Mouse (Mus musculus): Measurements from ENCODE around the gene Surf2. TPM values are rescaled to one million over a fixed set of nuclear protein-coding genes. Genes with fewer than 3 reads are reported as not detected.
A peak's percentile ranks its signal among the peaks of the same experiment; 100 is the strongest.

Surf2 gene
- polyA plus RNA-seq, 1 experiment from 2014 or later, result 48.1 TPM

DNA sequence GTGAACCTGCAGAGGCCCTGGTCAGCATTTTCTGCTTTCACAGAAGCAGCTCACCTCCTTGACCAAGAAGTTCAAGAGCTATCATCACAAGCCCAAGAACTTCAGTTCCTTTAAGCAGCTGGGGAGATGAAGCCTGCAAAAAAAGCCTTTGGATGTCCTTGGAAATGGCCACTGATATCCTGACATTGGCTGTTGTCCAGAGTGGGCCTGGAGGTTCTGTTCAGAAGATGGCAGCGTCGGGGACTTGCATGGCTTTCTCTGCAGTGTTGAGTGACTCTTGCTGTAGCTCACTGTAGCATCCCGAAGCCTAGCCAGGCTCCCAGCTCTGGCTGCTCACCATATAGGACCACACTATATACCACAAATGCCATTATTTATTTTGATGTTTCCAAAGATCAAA lies 3.5 kb downstream of the Surf2 start:
- Histone ChIP-seq H3K9ac (no peak overlapping the region), H3K9me3 (replicated peaks) (no peaks in the 10 kb centered on the region), H3K36me3 (peaks cover 78% of the 10 kb centered on the region), H3K4me2 (no peak overlapping the region), H3K27me3 (replicated peaks) (no peaks in the 10 kb centered on the region), H3K27ac (no peak overlapping the region), H3K4me1 (peaks cover 35% of the 10 kb centered on the region), H3K4me3 (no peak overlapping the region)
- 79% methylated on average over 3 of the region's 3 CpGs for WGBS (ENCODE audit: insufficient replicate concordance)
- no peak for ATAC-seq

DNA sequence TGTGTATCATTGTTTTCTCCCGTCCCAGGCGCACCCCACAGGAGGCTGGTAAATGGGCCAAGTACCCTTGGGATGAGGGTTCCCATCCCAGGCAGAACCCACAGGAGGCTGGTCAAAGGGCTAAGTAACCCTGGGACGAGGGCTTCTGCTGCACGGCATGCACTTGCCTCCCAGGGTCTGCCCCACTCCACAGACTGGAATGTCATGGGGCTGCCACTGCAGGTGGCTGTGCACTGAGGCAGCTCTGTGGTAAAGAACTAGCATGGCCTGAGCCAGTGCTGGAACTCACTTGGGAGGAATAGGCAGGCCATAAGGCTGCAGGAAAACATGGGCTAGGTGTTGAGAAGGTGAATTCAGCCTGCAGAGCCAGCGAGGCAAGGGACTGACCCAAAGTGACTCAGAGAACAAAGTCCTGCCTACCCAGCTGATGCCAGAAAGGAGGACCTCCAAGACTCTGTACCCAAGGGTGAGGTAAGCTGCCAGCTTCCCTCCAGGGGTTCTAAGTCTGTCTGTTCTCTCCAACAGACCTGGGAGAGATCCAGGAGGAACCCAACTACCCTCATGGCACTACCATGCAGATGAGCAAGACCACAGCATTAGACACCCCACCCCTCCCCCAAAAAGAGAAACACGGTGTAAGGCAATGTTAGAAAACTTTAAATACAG lies 4.2 kb downstream of the Surf2 start:
- Histone ChIP-seq H3K9ac (no peak overlapping the region), H3K4me1 (peaks cover 29% of the 10 kb centered on the region), H3K27me3 (replicated peaks) (no peaks in the 10 kb centered on the region), H3K4me3 (no peak overlapping the region), H3K36me3 (peaks cover 82% of the 10 kb centered on the region), H3K9me3 (replicated peaks) (no peaks in the 10 kb centered on the region), H3K27ac (no peak overlapping the region), H3K4me2 (no peak overlapping the region)
- 77% methylated on average over 6 of the region's 6 CpGs for WGBS (ENCODE audit: insufficient replicate concordance)
- no peak for ATAC-seq

DNA sequence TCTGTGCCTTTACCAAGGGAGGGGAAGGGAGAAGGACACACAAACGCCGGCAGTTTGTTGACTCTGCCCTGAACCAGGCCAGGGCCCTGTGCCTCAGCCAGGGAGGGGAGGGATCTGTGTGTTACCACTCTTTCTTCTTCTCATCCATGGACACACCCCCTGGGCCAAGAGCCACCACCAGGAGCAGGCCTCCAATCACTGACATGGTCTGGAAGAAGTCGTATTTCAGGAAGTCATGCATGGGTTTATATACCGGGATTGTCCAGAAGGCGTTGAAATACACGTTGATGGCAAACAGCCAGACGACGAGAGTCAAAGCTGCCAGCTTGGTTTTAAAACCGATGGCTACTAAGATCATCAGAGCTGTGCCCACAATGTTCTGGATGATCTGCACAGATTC lies 5.6 kb downstream of the Surf2 start:
- Histone ChIP-seq H3K36me3 (peaks cover 97% of the 10 kb centered on the region), H3K27me3 (replicated peaks) (no peaks in the 10 kb centered on the region), H3K4me1 (peaks cover 20% of the 10 kb centered on the region), H3K4me3 (no peak overlapping the region), H3K27ac (no peak overlapping the region), H3K9me3 (replicated peaks) (no peaks in the 10 kb centered on the region), H3K4me2 (no peak overlapping the region), H3K9ac (no peak overlapping the region)
- WGBS (ENCODE audit: insufficient replicate concordance), result 68% methylated on average over 9 of the region's 9 CpGs
- ATAC-seq, result no peak

DNA sequence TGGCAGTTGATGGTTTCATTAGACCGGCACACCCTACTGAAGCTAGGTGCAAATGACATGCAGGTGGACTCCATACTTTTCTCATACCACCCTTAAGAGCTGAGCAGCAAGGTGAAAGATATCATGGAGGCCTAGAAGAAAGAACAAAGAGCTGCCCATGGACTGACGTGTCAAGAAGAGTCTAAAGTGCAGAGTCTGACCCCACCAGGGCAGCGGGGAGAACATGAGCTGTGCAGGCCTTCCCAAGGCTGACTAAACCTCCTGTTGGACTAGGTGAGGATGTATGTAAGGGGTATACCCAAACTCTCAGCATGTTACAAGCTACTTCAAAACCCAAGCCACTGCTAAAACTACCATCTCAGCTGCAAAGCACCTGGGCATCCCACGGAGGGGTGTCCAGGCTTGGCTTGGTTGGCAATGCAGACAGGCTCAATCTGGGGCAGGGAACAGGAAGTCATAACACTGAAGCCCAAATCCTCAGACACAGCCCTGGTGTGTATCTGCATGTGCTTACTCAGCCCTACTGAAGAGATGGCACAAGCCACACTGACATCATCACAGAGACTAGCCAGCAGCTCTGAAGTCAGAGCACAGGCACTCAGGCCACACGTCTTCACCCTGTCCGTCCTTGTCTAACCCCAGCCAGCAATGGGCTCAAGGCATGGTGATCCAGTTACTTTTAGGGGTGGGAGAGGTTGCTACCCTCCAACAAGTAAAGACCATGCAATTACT lies 11.7 kb downstream of the Surf2 start:
- Histone ChIP-seq H3K4me3 (no peak overlapping the region), H3K27ac (no peak overlapping the region), H3K4me2 (no peak overlapping the region), H3K36me3 (peaks cover 89% of the 10 kb centered on the region), H3K9me3 (replicated peaks) (no peaks in the 10 kb centered on the region), H3K9ac (no peak overlapping the region), H3K27me3 (replicated peaks) (no peaks in the 10 kb centered on the region), H3K4me1 (peaks cover 48% of the 10 kb centered on the region)
- WGBS (ENCODE audit: insufficient replicate concordance), result 85% methylated on average over 6 of the region's 6 CpGs
- no peak for ATAC-seq

DNA sequence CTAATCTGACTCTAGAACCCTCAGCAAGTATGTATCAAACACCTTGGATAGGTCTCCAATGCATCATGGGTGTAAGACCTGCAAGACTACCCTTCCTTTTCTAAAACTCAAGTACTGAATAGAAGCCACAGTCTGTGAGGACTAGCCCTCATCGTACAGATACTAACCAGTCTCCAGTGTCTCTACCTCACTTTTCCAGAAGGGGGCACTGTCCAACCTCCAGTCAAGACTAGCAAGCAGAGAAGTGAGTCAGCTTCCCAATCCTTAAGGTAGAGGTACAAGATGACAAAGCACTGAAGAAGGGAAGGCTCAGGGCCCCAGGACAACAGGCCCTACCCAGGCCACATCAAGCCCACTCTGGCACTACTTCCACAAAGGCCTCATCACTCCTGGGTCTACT lies 14.2 kb downstream of the Surf2 start:
- H3K4me3 ChIP-seq, result no peak overlapping the region
- peak overlapping the region; percentile 24 for H3K4me2 ChIP-seq

DNA sequence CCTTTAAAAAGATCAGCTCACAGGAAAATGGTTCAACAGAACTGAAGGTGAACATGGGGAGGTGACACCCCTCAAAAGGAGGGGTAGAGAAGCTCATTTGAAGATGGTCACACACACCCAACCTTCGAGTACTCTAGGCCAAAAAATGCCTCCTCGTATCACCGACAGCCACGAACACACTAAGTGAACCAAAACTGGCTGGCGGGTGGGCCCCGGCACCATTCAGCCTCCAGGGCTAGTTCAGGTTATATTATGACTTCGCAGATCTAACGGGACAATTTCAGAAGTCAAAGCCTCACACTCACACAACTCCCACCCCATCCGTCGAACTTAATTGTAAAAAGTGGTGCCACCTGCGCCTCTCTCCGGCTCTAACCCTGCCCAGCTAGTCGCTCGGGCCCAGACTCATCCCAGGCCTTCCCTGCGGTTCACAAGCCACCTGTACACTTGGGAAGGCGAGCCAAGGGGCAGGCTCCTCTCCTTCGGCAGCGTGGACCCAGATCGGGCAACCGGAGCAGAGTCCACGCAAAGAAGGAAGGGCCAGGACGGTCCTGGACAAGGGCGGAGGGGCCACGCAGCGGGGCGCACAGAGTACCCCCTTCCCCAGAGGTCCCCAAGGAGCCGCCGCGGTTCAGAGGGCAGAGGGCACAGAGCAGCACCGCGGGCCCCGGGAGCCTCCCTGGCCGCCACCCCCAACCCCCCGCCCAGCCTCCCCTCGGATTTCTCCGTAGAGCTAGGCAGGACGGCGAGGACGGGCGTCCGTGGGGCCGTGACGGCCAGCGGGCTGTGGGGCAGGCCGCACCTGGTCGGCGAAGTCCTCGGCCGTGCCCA lies 16.5 kb downstream of the Surf2 start:
- Histone ChIP-seq H3K4me2 (peak overlapping the region; percentile 92), H3K4me1 (peaks cover 71% of the 10 kb centered on the region), H3K9me3 (replicated peaks) (no peaks in the 10 kb centered on the region), H3K36me3 (peaks cover 41% of the 10 kb centered on the region), H3K9ac (peak overlapping the region; percentile 98), H3K27ac (peak overlapping the region; percentile 88), H3K27me3 (replicated peaks) (no peaks in the 10 kb centered on the region), H3K4me3 (peak overlapping the region; percentile 95)
- peak; percentile 24 for ATAC-seq
- 4% methylated on average over 49 of the region's 49 CpGs for WGBS (ENCODE audit: insufficient replicate concordance)

More for the DNA sequence above, 14.2 kb downstream of the Surf2 start:
- Histone ChIP-seq H3K9ac (peak overlapping the region; percentile 98; the same call in 1 of the 2 replicates), H3K9me3 (replicated peaks) (no peaks in the 10 kb centered on the region), H3K27me3 (replicated peaks) (no peaks in the 10 kb centered on the region), H3K4me1 (peaks cover 59% of the 10 kb centered on the region), H3K36me3 (peaks cover 64% of the 10 kb centered on the region), H3K27ac (0 out of 2 replicates have a peak overlapping the region, but pooled peaks have one; percentile 55)
- WGBS (ENCODE audit: insufficient replicate concordance), result 35% methylated on average over 1 of the region's 1 CpGs
- ATAC-seq, result no peak

DNA sequence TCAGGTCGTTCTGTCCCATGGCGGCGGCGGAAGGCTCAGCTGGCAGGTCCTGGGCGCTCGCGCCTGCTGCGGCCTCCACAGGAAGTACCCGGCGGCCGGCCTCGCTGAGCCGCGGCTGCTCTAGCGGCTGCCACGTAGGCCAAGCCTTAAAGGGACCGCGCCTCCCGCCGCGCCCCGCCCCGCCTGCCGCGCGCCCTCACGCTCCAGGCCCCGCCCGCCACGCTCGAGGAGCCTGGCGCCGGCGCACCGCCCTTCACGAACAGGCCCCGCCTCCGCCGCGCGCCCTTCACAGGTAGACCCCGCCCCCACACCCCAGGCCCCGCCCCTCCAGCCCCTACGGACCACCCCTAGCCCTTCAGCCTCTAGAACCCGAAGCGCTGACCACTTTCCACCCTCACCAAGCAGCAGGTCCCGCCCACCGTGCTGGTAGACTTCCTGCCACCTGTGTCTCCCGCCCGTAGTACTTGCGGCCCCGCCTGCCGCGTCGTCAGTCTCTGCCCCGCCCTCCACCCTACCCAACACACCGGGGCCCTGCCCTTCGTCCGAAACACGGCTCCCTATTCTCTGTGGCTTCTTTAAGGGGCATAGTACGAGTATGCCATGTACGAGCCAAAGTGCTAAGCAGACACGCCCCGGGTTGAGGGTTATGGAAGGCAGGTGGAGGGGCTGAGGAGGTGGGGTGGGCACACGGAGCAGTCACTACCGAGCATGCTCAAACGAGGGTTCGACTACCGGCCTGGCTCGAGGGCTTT lies 17.3 kb downstream of the Surf2 start, which contains the start of the genes Surf4 and Stkld1:
Surf4 (minus strand) TSS at position 625 of the 752 bp plus-strand sequence.
Stkld1 (plus strand) TSS at position 744 of the 752 bp plus-strand sequence.
- H3K27me3 ChIP-seq (replicated peaks), result no peaks in the 10 kb centered on the region
- WGBS (ENCODE audit: insufficient replicate concordance), result under 1% methylated on average over 53 of the region's 70 CpGs
- peaks cover 63% of the 10 kb centered on the region for H3K4me1 ChIP-seq
- peak within 1 kb of the TSS; percentile 88 for H3K27ac ChIP-seq
- H3K36me3 ChIP-seq, result peaks cover 33% of the 10 kb centered on the region
- peak; percentile 94 for ATAC-seq
- peak within 1 kb of the TSS; percentile 98 for H3K9ac ChIP-seq
- peak within 1 kb of the TSS; percentile 95 for H3K4me3 ChIP-seq
- no peaks in the 10 kb centered on the region for H3K9me3 ChIP-seq (replicated peaks)
- H3K4me2 ChIP-seq, result peak within 1 kb of the TSS; percentile 92

DNA sequence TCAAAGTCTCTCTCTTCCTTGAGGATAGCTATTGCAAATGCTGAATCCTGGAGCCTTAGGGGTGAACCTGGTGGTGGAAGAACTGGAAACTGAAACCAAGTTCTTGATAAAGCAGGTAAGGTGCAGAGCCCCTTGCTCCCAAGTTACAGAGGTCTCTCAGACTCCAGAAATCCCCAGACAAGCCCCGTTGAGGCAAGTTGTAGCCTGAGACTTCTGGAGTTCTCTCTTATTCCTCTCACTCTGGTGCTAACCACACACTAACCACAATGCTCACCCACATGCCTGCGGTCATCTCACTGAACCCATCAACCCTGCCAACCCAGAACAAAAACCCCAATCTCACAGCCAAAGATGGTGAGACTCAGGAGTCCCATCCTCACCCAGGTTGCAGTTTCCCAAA lies 19.1 kb downstream of the Surf2 start:
- no peak overlapping the region for H3K4me2 ChIP-seq
- H3K36me3 ChIP-seq, result peaks cover 17% of the 10 kb centered on the region
- H3K9ac ChIP-seq, result no peak overlapping the region
- H3K27me3 ChIP-seq (replicated peaks), result no peaks in the 10 kb centered on the region
- no peaks in the 10 kb centered on the region for H3K9me3 ChIP-seq (replicated peaks)
- H3K4me1 ChIP-seq, result peaks cover 46% of the 10 kb centered on the region
- 18% methylated on average over 2 of the region's 2 CpGs for WGBS (ENCODE audit: insufficient replicate concordance)
- no peak overlapping the region; the same call in 1 of the 2 replicates for H3K27ac ChIP-seq
- no peak overlapping the region for H3K4me3 ChIP-seq
- ATAC-seq, result no peak

DNA sequence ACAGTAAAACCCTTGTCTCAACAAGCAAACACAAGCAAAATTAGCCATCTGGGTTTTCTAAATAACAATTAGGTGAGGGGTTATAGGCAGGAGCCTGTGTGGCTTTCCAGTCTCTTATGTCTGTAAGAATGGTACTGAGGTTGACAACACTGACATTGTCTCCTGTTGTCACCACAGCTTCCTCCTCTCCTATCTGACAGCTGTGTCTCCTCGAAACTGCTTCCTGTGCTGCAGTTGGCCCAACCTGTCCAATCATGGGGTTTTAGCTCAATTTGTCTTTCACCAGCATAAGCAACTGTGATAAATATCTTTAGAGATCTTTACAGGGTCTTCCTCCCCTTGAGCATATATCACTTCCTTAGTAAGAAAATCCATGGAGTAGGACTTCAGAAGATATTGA lies 20.3 kb downstream of the Surf2 start:
- H3K4me1 ChIP-seq, result peaks cover 38% of the 10 kb centered on the region
- H3K4me3 ChIP-seq, result no peak overlapping the region
- H3K9ac ChIP-seq, result no peak overlapping the region
- WGBS (ENCODE audit: insufficient replicate concordance), result 21% methylated on average over 1 of the region's 1 CpGs
- no peak overlapping the region for H3K27ac ChIP-seq
- peaks cover 5% of the 10 kb centered on the region for H3K36me3 ChIP-seq
- H3K4me2 ChIP-seq, result no peak overlapping the region
- no peak for ATAC-seq
- no peaks in the 10 kb centered on the region for H3K9me3 ChIP-seq (replicated peaks)
- no peaks in the 10 kb centered on the region for H3K27me3 ChIP-seq (replicated peaks)

DNA sequence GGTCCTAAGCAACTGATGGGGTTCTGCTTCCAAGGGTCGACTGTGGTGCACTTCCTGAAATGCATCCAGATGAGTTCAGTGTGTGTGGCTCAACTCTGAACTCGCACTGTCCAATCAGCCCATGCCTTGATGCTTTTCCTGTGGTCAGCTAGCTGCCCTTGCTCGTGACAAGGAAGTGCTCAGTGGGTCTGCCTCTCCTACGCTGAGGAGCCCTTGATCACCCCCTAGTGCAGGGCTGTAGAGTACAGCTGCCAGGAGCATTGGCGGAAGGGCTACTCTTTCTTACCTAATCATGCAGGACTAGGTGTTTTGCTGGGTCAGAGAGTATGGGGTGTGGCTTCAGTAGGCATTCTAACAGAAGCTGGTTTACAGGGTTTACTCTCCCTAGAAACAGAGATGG lies 25.4 kb downstream of the Surf2 start:
- peak; percentile 46; the same call in 1 of the 2 replicates for ATAC-seq
- Histone ChIP-seq H3K9me3 (replicated peaks) (no peaks in the 10 kb centered on the region), H3K4me3 (no peak overlapping the region), H3K36me3 (no peaks in the 10 kb centered on the region), H3K27me3 (replicated peaks) (0 out of 2 replicates have a peak, but pooled peaks cover 3% of the 10 kb centered on the region), H3K4me1 (peaks cover 10% of the 10 kb centered on the region), H3K4me2 (no peak overlapping the region), H3K9ac (no peak overlapping the region), H3K27ac (no peak overlapping the region)
- 18% methylated on average over 5 of the region's 5 CpGs for WGBS (ENCODE audit: insufficient replicate concordance)

DNA sequence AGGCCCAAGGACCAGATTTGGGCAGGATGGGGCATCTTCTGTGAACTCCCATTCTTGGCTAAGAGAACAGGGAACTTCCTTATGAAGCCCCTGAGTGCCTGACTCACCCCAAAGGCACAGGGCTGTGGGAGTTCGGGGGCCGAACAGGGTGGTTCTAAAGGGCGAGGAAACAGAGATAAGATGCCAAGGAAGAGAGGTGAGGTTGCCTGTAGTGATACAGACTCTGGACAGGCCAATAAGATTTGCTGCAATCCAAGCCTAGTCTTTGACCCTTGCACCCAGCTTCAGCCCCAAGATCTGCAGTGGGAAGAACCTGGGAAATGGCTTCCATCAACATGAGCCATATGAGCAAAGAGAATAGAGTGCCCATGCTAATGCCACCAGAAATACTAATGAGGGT lies 27.1 kb downstream of the Surf2 start:
- Histone ChIP-seq H3K4me2 (no peak overlapping the region), H3K4me3 (no peak overlapping the region), H3K27ac (no peak overlapping the region), H3K27me3 (replicated peaks) (0 out of 2 replicates have a peak, but pooled peaks cover 3% of the 10 kb centered on the region), H3K4me1 (peaks cover 6% of the 10 kb centered on the region; the same call in 1 of the 2 replicates), H3K9ac (no peak overlapping the region), H3K9me3 (replicated peaks) (no peaks in the 10 kb centered on the region), H3K36me3 (peaks cover 5% of the 10 kb centered on the region)
- ATAC-seq, result no peak
- 56% methylated on average over 3 of the region's 3 CpGs for WGBS (ENCODE audit: insufficient replicate concordance)
